Mouse (Mus musculus): Measurements from ENCODE around the gene Dctn2. TPM values are rescaled to one million over a fixed set of nuclear protein-coding genes. Genes with fewer than 3 reads are reported as not detected.
"Not testable (repeated sequence)": the region's sequence is repeated elsewhere in the genome, so short reads cannot be mapped to it uniquely, and the experiment has no call there.

Dctn2 gene
- total RNA-seq, 2 experiments from 2014 or later = 143 to 159 TPM

DNA sequence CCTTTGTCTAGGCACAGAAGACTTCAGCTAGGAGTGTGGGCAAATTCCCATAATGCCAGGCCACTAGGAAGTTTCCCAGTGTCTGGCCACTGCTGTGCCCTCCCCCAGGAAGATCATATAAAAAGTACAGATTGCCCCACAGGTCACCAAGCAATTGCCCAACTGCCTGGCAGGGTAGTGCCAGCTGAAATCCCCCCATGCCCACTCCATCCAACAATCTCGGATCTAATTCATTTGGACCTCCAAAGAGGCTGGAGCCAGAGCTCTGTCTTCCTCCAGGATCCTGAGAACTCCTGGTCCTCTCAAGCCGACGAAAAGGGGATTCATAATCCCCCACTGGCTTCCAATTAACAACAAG lies 21.7 kb downstream of the Dctn2 start:
- DNase-seq (ENCODE audit: low spot score in 2 of 2) = no peak

GRCm38 (mm10) chr10:127288328-127288799 lies 22.2 kb downstream of the Dctn2 start:
- DNase-seq (ENCODE audit: low spot score in 2 of 2) = no peak

GRCm38 (mm10) chr10:127288800-127289572 lies 22.8 kb downstream of the Dctn2 start, which contains the start of gene Mbd6:
Gene Mbd6, minus strand, starts transcription at chr10:127289018.
- DNase-seq (ENCODE audit: low spot score in 2 of 2) = peak; percentile 84 to 90

- DNase-seq (ENCODE audit: low spot score in 2 of 2) = peak; percentile 48 to 54
Measured at GRCm38 (mm10) chr10:127289573-127290191, 23.5 kb downstream of the Dctn2 start.

GRCm38 (mm10) chr10:127290307-127290929 lies 24.2 kb downstream of the Dctn2 start:
- DNase-seq (ENCODE audit: low spot score in 2 of 2) = peak; percentile 97 to 98

DNA sequence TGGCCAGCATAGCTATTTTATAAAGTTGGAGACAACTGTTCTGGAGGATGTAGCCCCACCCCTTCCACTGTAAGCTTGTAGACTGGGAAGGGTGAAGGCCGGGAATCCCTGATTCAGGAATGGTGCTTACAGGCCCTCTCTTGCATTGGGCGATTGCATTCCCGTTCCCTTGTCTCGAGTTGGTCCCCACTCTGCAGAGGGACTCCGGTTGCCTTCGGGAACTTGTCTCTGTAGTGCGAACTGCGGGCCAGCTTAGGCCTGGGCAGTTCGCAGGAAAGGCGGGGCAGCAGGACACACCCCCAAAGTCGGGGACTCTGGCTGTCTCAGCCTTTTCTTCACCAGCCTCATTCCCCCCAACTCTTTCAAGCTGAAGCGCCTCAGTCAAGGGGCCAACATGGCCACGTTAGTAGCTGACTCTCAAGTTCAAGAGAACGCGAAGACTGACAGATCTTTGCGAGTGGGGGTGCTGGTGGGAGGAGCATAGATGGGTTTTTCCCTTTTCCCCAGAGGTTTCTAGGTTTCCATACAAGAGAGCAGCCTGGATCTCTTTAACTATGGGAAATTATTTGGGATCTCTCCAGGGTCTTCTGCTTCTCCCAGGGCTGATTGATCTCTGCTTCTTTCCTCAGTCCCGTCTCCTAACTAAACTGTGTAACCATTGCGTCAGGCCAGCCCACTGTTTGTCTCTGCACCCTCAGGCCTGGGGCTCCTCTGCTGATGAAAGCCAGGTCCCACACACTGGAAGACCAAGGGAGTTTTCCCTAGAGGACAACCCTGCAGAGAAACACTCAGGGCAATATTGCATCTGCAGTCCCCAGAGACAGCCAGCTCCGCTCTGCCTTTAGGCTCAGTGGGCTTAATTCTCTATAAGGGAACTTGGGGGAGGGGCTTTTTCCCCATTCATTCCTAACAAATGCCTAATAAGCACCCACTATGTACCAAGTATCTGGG lies 25.0 kb downstream of the Dctn2 start:
- DNase-seq (ENCODE audit: low spot score in 2 of 2) = peak; percentile 55 to 60

- DNase-seq (ENCODE audit: low spot score in 2 of 2) = no peak
Measured at GRCm38 (mm10) chr10:127291881-127292638, 25.9 kb downstream of the Dctn2 start.

DNA sequence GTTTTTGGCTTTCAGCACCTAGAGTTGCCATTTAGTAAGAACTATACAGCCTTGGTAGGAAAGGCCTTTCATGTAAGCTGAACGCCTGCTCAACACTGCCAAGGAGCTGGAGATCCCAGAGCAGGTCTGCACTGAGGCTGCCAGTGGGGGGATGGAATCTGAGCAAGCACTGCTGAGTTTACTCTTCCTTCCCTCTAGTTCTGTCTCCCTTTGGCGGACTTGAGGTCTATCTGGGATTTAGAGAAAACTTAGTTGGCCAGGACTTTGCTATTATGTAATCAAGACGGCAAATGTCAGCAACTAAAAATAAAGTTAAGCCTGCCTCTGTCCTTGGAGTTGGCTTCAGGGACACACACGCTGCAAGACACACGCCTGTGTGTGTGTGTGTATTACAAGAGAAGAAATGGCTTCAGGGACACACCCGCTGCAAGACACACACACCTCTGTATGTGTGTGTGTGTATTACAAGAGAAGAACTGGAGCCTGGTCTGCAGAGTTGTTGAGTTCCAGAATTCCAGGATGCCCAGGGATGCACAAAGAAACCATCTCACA lies 26.9 kb downstream of the Dctn2 start:
- peak in 1 of 2 experiments; percentile 68 for DNase-seq (ENCODE audit: low spot score in 2 of 2)

DNA sequence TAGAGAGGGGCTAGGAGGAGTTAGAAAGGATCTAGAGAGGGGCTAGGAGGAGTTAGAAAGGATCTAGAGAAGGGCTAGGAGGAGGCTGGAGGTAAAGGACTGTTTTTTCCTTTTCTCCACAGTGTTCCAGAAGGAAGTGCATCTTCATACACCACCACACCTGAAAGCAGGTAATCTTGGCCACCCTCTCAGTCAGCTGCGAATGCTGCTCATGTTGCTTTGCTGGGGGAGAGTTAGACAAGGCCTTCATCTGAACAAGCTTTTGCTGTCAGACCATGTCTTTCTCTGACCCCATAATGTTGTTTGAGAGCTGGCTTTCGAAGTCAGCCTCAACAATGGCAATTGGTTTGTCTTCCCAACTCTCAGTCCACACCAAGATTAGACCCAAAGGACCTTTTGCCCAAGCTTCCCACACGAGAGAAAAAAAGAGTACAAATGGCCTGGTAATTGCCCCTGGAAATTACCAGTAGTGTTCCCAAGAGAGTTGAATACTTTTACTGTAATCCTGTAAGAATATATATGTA lies 27.5 kb downstream of the Dctn2 start:
- no peak for DNase-seq (ENCODE audit: low spot score in 2 of 2)

- DNase-seq (ENCODE audit: low spot score in 2 of 2) = no peak
Measured at GRCm38 (mm10) chr10:127294895-127295510, 28.8 kb downstream of the Dctn2 start.

DNA sequence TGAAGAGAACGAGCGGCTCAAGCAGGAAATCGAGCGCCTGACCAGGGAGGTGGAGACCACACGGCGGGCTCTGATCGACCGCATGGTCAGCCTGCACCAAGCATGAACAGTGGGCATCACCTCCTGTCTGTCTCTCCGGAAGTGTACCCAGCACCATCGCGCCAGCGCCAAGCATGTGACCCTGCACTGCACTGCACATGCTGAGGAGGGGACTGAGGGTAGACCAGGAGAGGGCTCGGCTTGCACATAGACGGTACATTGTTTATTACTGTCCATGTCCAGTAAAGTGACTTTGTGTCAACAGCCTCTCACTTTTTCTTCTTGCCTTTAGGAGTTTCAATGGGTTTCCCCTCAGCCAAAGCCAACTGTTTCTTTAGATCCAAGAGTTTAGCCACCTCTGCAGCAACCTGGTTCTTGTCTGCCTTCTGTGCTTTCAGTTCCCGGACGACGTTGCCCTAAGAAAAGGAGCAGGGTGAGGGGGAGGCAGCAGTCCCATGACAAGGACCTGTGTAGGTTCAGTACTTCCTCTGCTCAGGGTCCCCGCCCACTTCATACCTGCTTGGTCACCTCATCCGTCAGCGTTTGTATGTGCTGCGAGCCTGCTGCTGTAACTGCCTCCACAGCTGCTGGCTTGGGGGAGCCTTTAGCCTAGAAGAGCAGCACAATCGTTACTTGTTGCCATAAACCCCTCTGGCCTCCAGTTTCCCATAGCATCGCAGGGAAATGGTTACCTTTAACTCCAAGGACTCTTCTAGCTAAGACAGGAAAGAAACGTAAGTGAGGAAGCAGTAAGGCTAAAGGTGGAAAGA lies 30.0 kb downstream of the Dctn2 start:
- no peak for DNase-seq (ENCODE audit: low spot score in 2 of 2)

GRCm38 (mm10) chr10:127297015-127297871 lies 31.1 kb downstream of the Dctn2 start:
- no peak for DNase-seq (ENCODE audit: low spot score in 2 of 2)

DNA sequence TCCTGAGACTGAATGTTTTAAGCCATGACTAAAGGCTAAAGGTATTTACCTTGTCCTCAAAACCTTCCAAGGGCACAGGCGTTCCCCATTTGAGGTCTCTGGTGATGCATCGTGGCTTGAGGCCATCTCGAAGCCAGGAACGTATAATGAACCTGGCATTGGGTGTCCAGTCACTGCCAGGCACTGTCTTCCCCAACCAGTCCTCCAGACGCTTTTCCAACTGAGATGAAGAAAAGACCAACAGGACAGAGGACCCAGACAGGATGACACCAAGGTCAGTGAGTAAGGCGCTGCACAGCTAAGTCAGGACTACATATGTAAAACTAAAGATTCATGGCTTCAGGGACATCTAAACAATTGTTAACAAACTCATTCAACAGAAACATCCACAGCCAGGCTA lies 34.2 kb downstream of the Dctn2 start:
- no peak for DNase-seq (ENCODE audit: low spot score in 2 of 2)

DNA sequence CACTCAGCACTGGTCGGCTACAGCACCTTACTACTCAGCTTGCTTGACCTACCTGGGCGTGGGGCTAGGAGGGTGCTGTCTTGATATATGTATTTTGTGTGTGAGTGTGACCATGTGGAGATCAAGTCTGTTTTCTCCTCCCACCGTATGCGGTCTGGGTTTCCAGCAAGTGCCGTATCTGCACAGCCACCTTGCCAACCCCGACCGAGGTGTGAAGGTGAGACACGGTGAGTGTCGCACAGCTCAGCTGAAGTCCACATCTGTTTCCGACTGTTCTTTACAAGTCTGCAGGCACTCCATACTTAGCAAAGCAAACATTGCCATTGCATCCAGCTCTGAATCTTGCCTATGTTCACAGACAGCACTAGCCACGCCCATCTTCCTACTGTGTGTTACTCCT lies 37.0 kb downstream of the Dctn2 start:
- no peak for DNase-seq (ENCODE audit: low spot score in 2 of 2)

DNA sequence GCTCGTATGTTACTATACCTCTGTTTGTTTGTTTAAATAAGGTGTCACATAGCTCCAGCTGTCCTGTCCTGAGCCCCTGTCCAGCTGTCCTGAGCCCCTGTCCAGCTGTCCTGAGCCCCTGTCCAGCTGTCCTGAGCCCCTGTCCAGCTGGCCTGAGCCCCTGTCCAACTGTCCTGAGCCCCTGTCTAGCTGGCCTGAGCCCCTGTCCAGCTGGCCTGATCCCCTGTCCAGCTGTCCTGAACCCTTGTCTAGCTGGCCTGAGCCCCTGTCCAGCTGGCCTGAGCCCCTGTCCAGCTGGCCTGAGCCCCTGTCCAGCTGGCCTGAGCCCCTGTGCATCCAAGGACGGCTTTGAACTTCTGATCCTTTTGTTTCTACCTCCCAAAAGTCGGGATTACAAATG lies 43.0 kb downstream of the Dctn2 start:
- not testable (repeated sequence) for DNase-seq (ENCODE audit: low spot score in 2 of 2)

DNA sequence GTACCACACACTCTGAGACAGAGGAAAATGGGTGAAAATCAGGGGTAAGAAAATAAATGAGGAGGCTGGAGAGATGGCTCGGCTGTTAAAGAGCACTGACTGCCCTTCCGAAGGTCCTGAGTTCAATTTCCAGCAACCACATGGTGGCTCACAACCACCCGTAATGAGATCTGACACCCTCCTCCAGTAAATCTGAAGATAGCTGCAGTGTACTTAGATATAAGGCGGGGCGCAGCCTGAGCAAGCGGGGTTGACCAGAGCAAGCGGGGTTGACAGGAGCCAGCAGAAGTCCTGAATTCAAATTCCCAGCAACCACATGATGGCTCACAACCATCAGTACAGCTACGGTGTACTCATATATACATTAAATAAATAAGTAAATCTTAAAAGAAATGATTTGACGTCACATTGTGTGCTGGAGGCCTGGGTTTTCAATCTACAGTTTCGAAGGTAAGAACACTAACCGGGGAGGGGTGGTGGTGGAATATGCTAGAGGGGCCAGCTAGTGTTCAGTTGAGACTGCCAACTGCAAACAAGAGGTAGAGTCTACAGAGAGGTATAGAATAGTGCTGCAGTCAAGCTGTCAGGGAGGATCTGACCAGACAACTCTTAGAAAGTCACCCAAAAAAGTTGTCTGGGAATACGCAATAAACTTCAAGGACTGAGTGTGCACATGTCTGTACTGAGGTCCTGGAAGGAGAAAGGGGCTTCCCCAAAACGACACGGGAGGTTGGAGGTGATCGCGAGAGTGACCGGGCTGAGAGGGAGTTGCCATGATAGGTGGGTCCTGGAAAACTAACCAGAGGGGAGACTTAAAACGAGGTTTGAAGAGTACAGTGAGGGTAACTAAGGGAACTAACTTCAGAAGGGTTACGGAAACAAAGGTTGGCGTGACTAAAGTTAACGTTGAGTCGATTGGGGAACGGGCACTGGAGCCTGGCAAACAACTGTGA lies 44.6 kb downstream of the Dctn2 start:
- no peak for DNase-seq (ENCODE audit: low spot score in 2 of 2)

Measured in adrenal gland, adult 18-20 months (tissue).